Mouse (Mus musculus) heart, embryonic 12.5 days (tissue): Measurements from ENCODE around the gene H3f3a. TPM values are rescaled to one million over a fixed set of nuclear protein-coding genes. Genes with fewer than 3 reads are reported as not detected.

Experiments
- ATAC-seq: fragments of 200-750 bp; cut with Nextera tagmentation; 2 replicates; pipeline ENCODE4 v1.8.0; 2017; ENCODE audit warnings: moderate TSS enrichment, moderate library complexity; ENCODE audit not compliant: insufficient number of reproducible peaks, low FRiP score
- H3K27ac ChIP-seq: fragments of 300-500 bp; sonication (generic); 2 replicates; pipeline ENCODE4 v1.5.1; 2016; ENCODE audit warnings: mild to moderate bottlenecking, moderate library complexity; ENCODE audit not compliant: poor library complexity, severe bottlenecking
- H3K27me3 ChIP-seq: fragments of 300-500 bp; sonication (generic); replicated peaks from 2 replicates; pipeline ENCODE4 v1.6.1; 2016; ENCODE audit warnings: mild to moderate bottlenecking, moderate library complexity
- H3K36me3 ChIP-seq: fragments of 300-500 bp; sonication (generic); 2 replicates; pipeline ENCODE4 v1.6.1; 2016; ENCODE audit warnings: mild to moderate bottlenecking, moderate library complexity
- H3K4me1 ChIP-seq: fragments of 300-500 bp; sonication (generic); replicated peaks from 2 replicates; pipeline ENCODE4 v1.6.1; 2016; ENCODE audit warnings: mild to moderate bottlenecking
- H3K4me2 ChIP-seq: fragments of 300-500 bp; sonication (generic); 2 replicates; pipeline ENCODE4 v1.6.1; 2016; ENCODE audit warnings: mild to moderate bottlenecking, moderate library complexity
- H3K4me3 ChIP-seq: fragments of 300-500 bp; sonication (generic); 2 replicates; pipeline ENCODE4 v1.5.1; 2016; ENCODE audit warnings: mild to moderate bottlenecking
- H3K9ac ChIP-seq: fragments of 300-500 bp; sonication (generic); 2 replicates; pipeline ENCODE4 v1.6.1; 2016; ENCODE audit warnings: mild to moderate bottlenecking, moderate library complexity
- H3K9me3 ChIP-seq: fragments of 300-500 bp; sonication (generic); replicated peaks from 2 replicates; pipeline ENCODE4 v1.6.1; 2016; ENCODE audit warnings: mild to moderate bottlenecking, moderate library complexity
- WGBS: fragments of 180-500 bp; shearing (Covaris S2); methylation state at CpG from one replicate; pipeline ENCODE4 v1.1.7; 2016; 5-methylcytosine and 5-hydroxymethylcytosine counted together
- polyA plus RNA-seq: library from polyadenylated mRNA; unstranded; fragments of >200 nt; fragmentation: Nextera tagmentation; extraction: Ambion mirVana; gene quantifications from 2 replicates; pipeline ENCODE4 v1.2.1, GENCODE M21; 2016

The H3f3a gene
- polyA plus RNA-seq, 1 experiment from 2014 or later: 1,670 TPM

- H3K27ac ChIP-seq: no peak overlapping the region
- no peaks in the 10 kb centered on the region for H3K9me3 ChIP-seq
- no peak overlapping the region for H3K4me2 ChIP-seq
- no peak overlapping the region for H3K9ac ChIP-seq
- H3K4me1 ChIP-seq: peaks cover 30% of the 10 kb centered on the region
- H3K4me3 ChIP-seq: no peak overlapping the region
- H3K27me3 ChIP-seq: no peaks in the 10 kb centered on the region
- H3K36me3 ChIP-seq: no peaks in the 10 kb centered on the region
- WGBS: 88% methylated on average over 8 of the region's 8 CpGs
- no peak for ATAC-seq
Measured at GRCm38 (mm10) chr1:180780291-180780690, 33.5 kb downstream of the H3f3a start.

- WGBS: 84% methylated on average over 10 of the region's 10 CpGs
- no peaks in the 10 kb centered on the region for H3K27me3 ChIP-seq
- H3K27ac ChIP-seq: no peak overlapping the region
- H3K4me3 ChIP-seq: no peak overlapping the region
- H3K9me3 ChIP-seq: peaks cover 6% of the 10 kb centered on the region; the same call in 1 of the 2 replicates
- no peaks in the 10 kb centered on the region for H3K36me3 ChIP-seq
- H3K4me2 ChIP-seq: peak overlapping the region; percentile 89
- no peak for ATAC-seq
- peaks cover 33% of the 10 kb centered on the region for H3K4me1 ChIP-seq
- no peak overlapping the region for H3K9ac ChIP-seq
Measured at GRCm38 (mm10) chr1:180778941-180779340, 34.8 kb downstream of the H3f3a start.

GRCm38 (mm10) chr1:180778403-180778754 lies 35.4 kb downstream of the H3f3a start:
- Histone ChIP-seq H3K9ac (peak overlapping the region; percentile 81), H3K4me1 (peaks cover 32% of the 10 kb centered on the region), H3K27me3 (no peaks in the 10 kb centered on the region), H3K4me2 (peak overlapping the region; percentile 89), H3K4me3 (peak overlapping the region; percentile 68), H3K36me3 (no peaks in the 10 kb centered on the region), H3K9me3 (peaks cover 6% of the 10 kb centered on the region; the same call in 1 of the 2 replicates), H3K27ac (peak overlapping the region; percentile 96)
- whole genome bisulfite sequencing: 0% methylated on average over 13 of the region's 13 CpGs
- peak; percentile 48 for ATAC-seq

GRCm38 (mm10) chr1:180777660-180778402 lies 35.9 kb downstream of the H3f3a start:
- Histone ChIP-seq H3K4me1 (peaks cover 26% of the 10 kb centered on the region), H3K27me3 (no peaks in the 10 kb centered on the region), H3K36me3 (no peaks in the 10 kb centered on the region), H3K9me3 (peaks cover 6% of the 10 kb centered on the region; the same call in 1 of the 2 replicates), H3K9ac (peak overlapping the region; percentile 81), H3K4me3 (peak overlapping the region; percentile 68), H3K27ac (peak overlapping the region; percentile 96), H3K4me2 (peak overlapping the region; percentile 89)
- WGBS: under 1% methylated on average over 56 of the region's 56 CpGs
- ATAC-seq: peak; percentile 87

- peaks cover 24% of the 10 kb centered on the region for H3K4me1 ChIP-seq
- H3K36me3 ChIP-seq: no peaks in the 10 kb centered on the region
- peak overlapping the region; percentile 68 for H3K4me3 ChIP-seq
- peak overlapping the region; percentile 96 for H3K27ac ChIP-seq
- ATAC-seq: peak; percentile 2; the same call in 1 of the 2 replicates
- peak overlapping the region; percentile 89 for H3K4me2 ChIP-seq
- H3K9me3 ChIP-seq: peaks cover 6% of the 10 kb centered on the region; the same call in 1 of the 2 replicates
- H3K9ac ChIP-seq: peak overlapping the region; percentile 81
- H3K27me3 ChIP-seq: no peaks in the 10 kb centered on the region
- WGBS: 12% methylated on average over 10 of the region's 10 CpGs
Measured at GRCm38 (mm10) chr1:180777289-180777659, 36.5 kb downstream of the H3f3a start.

- ATAC-seq: no peak
- Histone ChIP-seq H3K36me3 (no peaks in the 10 kb centered on the region), H3K27me3 (no peaks in the 10 kb centered on the region), H3K27ac (no peak overlapping the region), H3K9ac (no peak overlapping the region), H3K9me3 (peaks cover 6% of the 10 kb centered on the region; the same call in 1 of the 2 replicates), H3K4me3 (no peak overlapping the region), H3K4me2 (0 out of 2 replicates have a peak overlapping the region, but pooled peaks have one; percentile 11), H3K4me1 (peaks cover 24% of the 10 kb centered on the region)
- WGBS: 87% methylated on average over 6 of the region's 6 CpGs
Measured at GRCm38 (mm10) chr1:180776494-180776893, 37.2 kb downstream of the H3f3a start.

- H3K4me2 ChIP-seq: 0 out of 2 replicates have a peak overlapping the region, but pooled peaks have one; percentile 11
- H3K4me3 ChIP-seq: no peak overlapping the region
- H3K4me1 ChIP-seq: peaks cover 24% of the 10 kb centered on the region
- H3K27ac ChIP-seq: no peak overlapping the region; the same call in 1 of the 2 replicates
- no peaks in the 10 kb centered on the region for H3K36me3 ChIP-seq
- 57% methylated on average over 6 of the region's 6 CpGs for WGBS
- H3K9ac ChIP-seq: no peak overlapping the region
- no peaks in the 10 kb centered on the region; the same call in 1 of the 2 replicates for H3K27me3 ChIP-seq
- ATAC-seq: no peak
- peaks cover 6% of the 10 kb centered on the region; the same call in 1 of the 2 replicates for H3K9me3 ChIP-seq
Measured at GRCm38 (mm10) chr1:180775849-180776493, 37.8 kb downstream of the H3f3a start.

GRCm38 (mm10) chr1:180775317-180775716 lies 38.4 kb downstream of the H3f3a start:
- no peaks in the 10 kb centered on the region; the same call in 1 of the 2 replicates for H3K27me3 ChIP-seq
- H3K9me3 ChIP-seq: peaks cover 6% of the 10 kb centered on the region; the same call in 1 of the 2 replicates
- H3K27ac ChIP-seq: no peak overlapping the region
- 83% methylated on average over 10 of the region's 10 CpGs for whole genome bisulfite sequencing
- ATAC-seq: no peak
- H3K4me1 ChIP-seq: peaks cover 24% of the 10 kb centered on the region
- no peak overlapping the region for H3K9ac ChIP-seq
- no peak overlapping the region for H3K4me3 ChIP-seq
- H3K36me3 ChIP-seq: no peaks in the 10 kb centered on the region
- 0 out of 2 replicates have a peak overlapping the region, but pooled peaks have one; percentile 9 for H3K4me2 ChIP-seq

GRCm38 (mm10) chr1:180774664-180775063 lies 39.1 kb downstream of the H3f3a start:
- Histone ChIP-seq H3K4me1 (peaks cover 24% of the 10 kb centered on the region), H3K27me3 (no peaks in the 10 kb centered on the region; the same call in 1 of the 2 replicates), H3K4me2 (no peak overlapping the region), H3K36me3 (no peaks in the 10 kb centered on the region), H3K9ac (no peak overlapping the region), H3K9me3 (peaks cover 6% of the 10 kb centered on the region; the same call in 1 of the 2 replicates), H3K4me3 (no peak overlapping the region), H3K27ac (no peak overlapping the region)
- WGBS: 68% methylated on average over 3 of the region's 3 CpGs
- ATAC-seq: no peak

- Histone ChIP-seq H3K9ac (no peak overlapping the region), H3K4me1 (peaks cover 35% of the 10 kb centered on the region), H3K9me3 (peaks cover 6% of the 10 kb centered on the region; the same call in 1 of the 2 replicates), H3K27me3 (no peaks in the 10 kb centered on the region; the same call in 1 of the 2 replicates), H3K36me3 (no peaks in the 10 kb centered on the region), H3K27ac (no peak overlapping the region), H3K4me2 (no peak overlapping the region), H3K4me3 (no peak overlapping the region)
- WGBS: 79% methylated on average over 3 of the region's 3 CpGs
- no peak for ATAC-seq
Measured at GRCm38 (mm10) chr1:180772291-180772690, 41.5 kb downstream of the H3f3a start.

GRCm38 (mm10) chr1:180771722-180772121 lies 42.0 kb downstream of the H3f3a start:
- no peak overlapping the region for H3K4me2 ChIP-seq
- no peaks in the 10 kb centered on the region; the same call in 1 of the 2 replicates for H3K27me3 ChIP-seq
- WGBS: 40% methylated on average over 4 of the region's 4 CpGs
- H3K36me3 ChIP-seq: no peaks in the 10 kb centered on the region
- H3K4me1 ChIP-seq: peaks cover 32% of the 10 kb centered on the region
- no peak overlapping the region for H3K27ac ChIP-seq
- peaks cover 6% of the 10 kb centered on the region; the same call in 1 of the 2 replicates for H3K9me3 ChIP-seq
- H3K9ac ChIP-seq: no peak overlapping the region
- ATAC-seq: no peak
- H3K4me3 ChIP-seq: no peak overlapping the region
